Comparison of ENCODE assay signal across 11 mouse cellular contexts in the genomic region with DNA sequence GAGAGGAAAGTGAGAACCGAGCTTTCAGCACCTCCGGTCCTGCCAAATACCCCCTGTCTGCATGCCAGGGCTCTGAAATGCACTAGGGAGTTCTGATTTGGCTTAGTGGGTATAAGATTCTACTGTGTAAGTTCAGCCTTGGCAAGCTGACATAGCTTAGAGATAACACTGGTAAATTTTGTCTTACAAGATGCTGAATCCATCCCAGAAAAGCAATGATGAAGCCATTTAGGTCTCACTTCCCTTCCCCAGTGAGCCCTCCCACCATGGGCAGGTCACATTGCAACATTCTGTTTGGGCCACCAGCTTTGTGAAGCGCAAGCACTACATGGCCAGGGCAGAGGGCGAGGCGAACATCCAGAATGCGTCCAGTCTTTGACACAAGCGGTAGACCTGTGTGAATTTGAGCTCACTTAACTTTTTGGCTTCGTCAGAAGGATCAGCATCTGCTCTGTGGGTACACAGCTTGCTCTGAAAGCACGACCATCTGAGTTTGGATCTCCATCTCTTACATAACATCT. TPM values are rescaled to one million over a fixed set of nuclear protein-coding genes. Genes with fewer than 3 reads are reported as not detected.
A peak's percentile ranks its signal among the peaks of the same experiment; 100 is the strongest.
DNase-seq lines count a peak whose midpoint lies in the region; ATAC-seq and TF ChIP-seq lines count a peak whose summit lies in the region.
"Had no signal": no experiment of that assay in that cellular context is flagged by ENCODE, and none has a peak within 500 bp of the region (broad histone marks: within the 10 kb centered on the region; RNA-seq: fewer than 3 reads in every experiment).

No protein-coding gene starts in this region.

- no peaks in the 10 kb centered on the region for H3K9me3 ChIP-seq in hindbrain, embryonic 13.5 days
- H3K9me3 ChIP-seq: embryonic facial prominence, embryonic 12.5 days; limb, embryonic 10.5 days had no signal

- H3K4me3 ChIP-seq in cerebellum, adult 2 months (replicated peaks; ENCODE audit: insufficient read depth, low read depth, low read length): no peak overlapping the region
- H3K4me3 ChIP-seq in left cerebral cortex, adult 2 months: no peak overlapping the region
- no peak overlapping the region for H3K4me3 ChIP-seq in hindbrain, embryonic 13.5 days
- H3K4me3 ChIP-seq: embryonic facial prominence, embryonic 12.5 days; limb, embryonic 10.5 days had no signal

- TF ChIP-seq CTCF in cerebellum, adult 2 months (IDR thresholded peaks at IDR 0.05; ENCODE audit: borderline replicate concordance, insufficient read depth, low read depth, low read length): no peak
- no peak for TF ChIP-seq CTCF in left cerebral cortex, adult 2 months (IDR thresholded peaks at IDR 0.05)

- H3K36me3 ChIP-seq in hindbrain, embryonic 13.5 days: peaks cover 1% of the 10 kb centered on the region; the same call in 1 of the 2 replicates
- H3K36me3 ChIP-seq: embryonic facial prominence, embryonic 12.5 days; limb, embryonic 10.5 days had no signal

- no peak overlapping the region for H3K4me2 ChIP-seq in hindbrain, embryonic 13.5 days
- H3K4me2 ChIP-seq: embryonic facial prominence, embryonic 12.5 days had no signal

- DNase-seq in cerebellum, adult 2 months: peak; percentile 41 to 60
- no peak for DNase-seq in cerebellum, adult 11 months
- no peak for DNase-seq in left cerebral cortex, adult 2 months (ENCODE audit: extremely low spot score in 1 of 2, low spot score in 2 of 2)
- no peak for DNase-seq in left cerebral cortex, adult 9 months (ENCODE audit: low spot score in 2 of 2)
- DNase-seq in gastrocnemius, postnatal 14 days: peak; percentile 48
- DNase-seq in lung, postnatal 36 days: peak; percentile 65
- DNase-seq in T-cell, adult 2 months (ENCODE audit: low spot score): no peak
- DNase-seq: B cell, adult 2 months had no signal

- 66% methylated on average over 9 of the region's 9 CpGs for WGBS in cerebellum, adult 2 months
- WGBS in hindbrain, embryonic 13.5 days: 92% methylated on average over 9 of the region's 9 CpGs

- no peak for TF ChIP-seq POLR2A in cerebellum, adult 2 months (IDR thresholded peaks at IDR 0.05; ENCODE audit: borderline replicate concordance, insufficient read depth, low read length)

- no peaks in the 10 kb centered on the region for H3K27me3 ChIP-seq in cerebellum, adult 2 months (ENCODE audit: control insufficient read depth, insufficient read depth, low read length)
- no peaks in the 10 kb centered on the region for H3K27me3 ChIP-seq in hindbrain, embryonic 13.5 days
- H3K27me3 ChIP-seq: embryonic facial prominence, embryonic 12.5 days had no signal

- H3K4me1 ChIP-seq in cerebellum, adult 2 months (ENCODE audit: control insufficient read depth, insufficient read depth, low read length): peaks cover 20% of the 10 kb centered on the region
- peaks cover 24% of the 10 kb centered on the region for H3K4me1 ChIP-seq in hindbrain, embryonic 13.5 days (replicated peaks)

- no peak overlapping the region for H3K9ac ChIP-seq in hindbrain, embryonic 13.5 days
- H3K9ac ChIP-seq: embryonic facial prominence, embryonic 12.5 days had no signal

- no peak for ATAC-seq in hindbrain, embryonic 13.5 days (ENCODE audit: low FRiP score)

- intact Hi-C loops in left cerebral cortex, adult 2 months (cut with DNase I): loop anchor here (5.0 kb wide), 1 partner anchor 92 kb away; a partner anchor contains a TSS
- intact Hi-C loops in gastrocnemius, postnatal 14 days (cut with DNase I; ENCODE audit: low total_unique reads): no loop called here

- no peak overlapping the region for H3K27ac ChIP-seq in cerebellum, adult 2 months (ENCODE audit: insufficient read depth, low read length)
- peak overlapping the region; percentile 76 for H3K27ac ChIP-seq in left cerebral cortex, adult 2 months
- H3K27ac ChIP-seq in hindbrain, embryonic 13.5 days: no peak overlapping the region
- H3K27ac ChIP-seq: embryonic facial prominence, embryonic 12.5 days; limb, embryonic 10.5 days had no signal

RNA-seq across cellular contexts. Expression of a gene that starts 23.1 kb away (rescaled TPM):
- 648 and 689 TPM in 2 replicates for polyA plus RNA-seq in cerebellum, adult 2 months (2012; rRNA removed)
- 100 to 1,000 TPM; 337 to 344 TPM for total RNA-seq in left cerebral cortex, adult 2 months (2021)
- under 1 TPM; 0.16 to 0.18 TPM for total RNA-seq in gastrocnemius, postnatal 14 days (2021)
- 163 and 173 TPM in 2 replicates for polyA plus RNA-seq in hindbrain, embryonic 13.5 days (2015; fragmentation: Nextera tagmentation; extraction: Ambion mirVana)

Comparison
In these comparisons a context has a peak if more than half of its experiments do, and no peak if none do; other contexts are left out.
1. DNase-seq: peak in cerebellum, adult 2 months (2 of 2), gastrocnemius, postnatal 14 days (single experiment) and lung, postnatal 36 days (single experiment); none in cerebellum, adult 11 months (single experiment), left cerebral cortex, adult 2 months (0 of 2), left cerebral cortex, adult 9 months (0 of 2) and T-cell, adult 2 months (single experiment).
2. RNA of a gene that starts 23.1 kb away (total RNA-seq): 337 to 344 TPM in left cerebral cortex, adult 2 months; 0.16 to 0.18 TPM in gastrocnemius, postnatal 14 days; every median in the first group is over 100 times any median in the second.